Mouse (Mus musculus) midbrain, embryonic 10.5 days (tissue): ENCODE measurements around the gene Lce1h. TPM values are rescaled to one million over a fixed set of nuclear protein-coding genes. Genes with fewer than 3 reads are reported as not detected.

Experiments used
- polyA plus RNA-seq: library from polyadenylated mRNA; unstranded; fragments of >200 nt; fragmentation: Nextera tagmentation; extraction: Ambion mirVana; gene quantifications from 2 replicates; pipeline ENCODE4 v1.2.1, GENCODE M21; 2016

Gene Lce1h
- polyA plus RNA-seq, 1 experiment from 2014 or later, result not detected

Other genes starting within 250 kb of the Lce1h start
- gene 2310046K23Rik, start 230.6 kb downstream of the Lce1h start, polyA plus RNA-seq, result not detected in 2 replicates
- gene Ivl, start 191.3 kb downstream of the Lce1h start, polyA plus RNA-seq, result 0.11 TPM in 1 of 2 replicates, not detected in the other
- gene Smcp, start 176.1 kb downstream of the Lce1h start, polyA plus RNA-seq, result not detected in 2 replicates
- not detected in 2 replicates for gene 2210017I01Rik, start 157.6 kb downstream of the Lce1h start, polyA plus RNA-seq
- gene Lce6a, start 143.4 kb downstream of the Lce1h start, polyA plus RNA-seq, result not detected in 2 replicates
- not detected in 2 replicates for gene Lce1a1, start 116.8 kb downstream of the Lce1h start, polyA plus RNA-seq
- not detected in 2 replicates for gene Lce1b, start 108.1 kb downstream of the Lce1h start, polyA plus RNA-seq
- not detected in 2 replicates for gene Lce1a2, start 94.8 kb downstream of the Lce1h start, polyA plus RNA-seq
- gene Lce1c, start 85.8 kb downstream of the Lce1h start, polyA plus RNA-seq, result not detected in 2 replicates
- not detected in 2 replicates for gene Lce1d, start 77.9 kb downstream of the Lce1h start, polyA plus RNA-seq
- not detected in 2 replicates for gene Lce1e, start 56.0 kb downstream of the Lce1h start, polyA plus RNA-seq
- not detected in 2 replicates for gene Lce1f, start 44.7 kb downstream of the Lce1h start, polyA plus RNA-seq
- gene Gm38119, start 26.0 kb downstream of the Lce1h start, polyA plus RNA-seq, result not detected in 2 replicates
- not detected in 2 replicates for gene Lce1g, start 12.7 kb downstream of the Lce1h start, polyA plus RNA-seq
- gene Lce1i, start 13.8 kb upstream of the Lce1h start, polyA plus RNA-seq, result not detected in 2 replicates
- not detected in 2 replicates for gene Lce1j, start 25.4 kb upstream of the Lce1h start, polyA plus RNA-seq
- gene Lce1k, start 42.8 kb upstream of the Lce1h start, polyA plus RNA-seq, result not detected in 2 replicates
- not detected in 2 replicates for gene Kprp, start 62.2 kb upstream of the Lce1h start, polyA plus RNA-seq
- not detected in 2 replicates for gene Lce1l, start 86.2 kb upstream of the Lce1h start, polyA plus RNA-seq
- not detected in 2 replicates for gene 2310050C09Rik, start 105.2 kb upstream of the Lce1h start, polyA plus RNA-seq
- gene Lce3a, start 161.2 kb upstream of the Lce1h start, polyA plus RNA-seq, result not detected in 2 replicates
- gene Lce3b, start 167.9 kb upstream of the Lce1h start, polyA plus RNA-seq, result not detected in 2 replicates
- not detected in 2 replicates for gene Lce3c, start 179.4 kb upstream of the Lce1h start, polyA plus RNA-seq
- not detected in 2 replicates for gene Lce3d, start 192.3 kb upstream of the Lce1h start, polyA plus RNA-seq
- gene Lce3e, start 202.0 kb upstream of the Lce1h start, polyA plus RNA-seq, result not detected in 2 replicates
- gene Lce3f, start 227.2 kb upstream of the Lce1h start, polyA plus RNA-seq, result not detected in 2 replicates